Mouse (Mus musculus): ENCODE data around the gene Med20. TPM values are rescaled to one million over a fixed set of nuclear protein-coding genes. Genes with fewer than 3 reads are reported as not detected.

The Med20 gene
- polyA plus RNA-seq, 1 experiment from 2014 or later = 41.2 TPM

- ATAC-seq (ENCODE audit: low FRiP score) (peak; percentile 69), DNase-seq (ENCODE audit: low spot score, missing footprints) (peak; percentile 97)
- no peaks in the 10 kb centered on the region for H3K27me3 ChIP-seq (ENCODE audit: control insufficient read depth, insufficient read depth, low read length)
- no peaks in the 10 kb centered on the region for H3K9me3 ChIP-seq (ENCODE audit: control insufficient read depth, low read length)
- peak overlapping the region; percentile 88 for H3K9ac ChIP-seq (ENCODE audit: low read length)
- peak overlapping the region; percentile 94 for H3K27ac ChIP-seq (ENCODE audit: low read depth, low read length)
- H3K4me1 ChIP-seq (ENCODE audit: control insufficient read depth, insufficient read depth, low read length) = peaks cover 27% of the 10 kb centered on the region
- peak overlapping the region; percentile 72 for H3K4me3 ChIP-seq (ENCODE audit: low read depth, low read length)
- WGBS = under 1% methylated on average over 56 of the region's 61 CpGs
- peak overlapping the region; percentile 90 for H3K4me2 ChIP-seq
- no peaks in the 10 kb centered on the region for H3K36me3 ChIP-seq (ENCODE audit: control insufficient read depth, insufficient read depth, low read length)
These were observed 18.6 kb downstream of the Med20 start for GRCm38 (mm10) chr17:47629717-47630677.

GRCm38 (mm10) chr17:47630678-47631065, 19.3 kb downstream of the Med20 start, which contains the start of gene Usp49:
Gene Usp49, plus strand, starts transcription at chr17:47630690.
- Histone ChIP-seq H3K4me3 (ENCODE audit: low read depth, low read length) (peak within 1 kb of the TSS; percentile 72), H3K9ac (ENCODE audit: low read length) (peak within 1 kb of the TSS; percentile 88), H3K4me2 (peak within 1 kb of the TSS; percentile 90), H3K27me3 (ENCODE audit: control insufficient read depth, insufficient read depth, low read length) (no peaks in the 10 kb centered on the region), H3K27ac (ENCODE audit: low read depth, low read length) (peak within 1 kb of the TSS; percentile 94), H3K9me3 (ENCODE audit: control insufficient read depth, low read length) (no peaks in the 10 kb centered on the region), H3K4me1 (ENCODE audit: control insufficient read depth, insufficient read depth, low read length) (peaks cover 27% of the 10 kb centered on the region), H3K36me3 (ENCODE audit: control insufficient read depth, insufficient read depth, low read length) (peaks cover under 1% of the 10 kb centered on the region; the same call in 1 of the 2 replicates)
- 1% methylated on average over 3 of the region's 3 CpGs for WGBS
- DNase-seq (ENCODE audit: low spot score, missing footprints) = no peak
- no peak for ATAC-seq (ENCODE audit: low FRiP score)

GRCm38 (mm10) chr17:47632181-47632840, 20.9 kb downstream of the Med20 start:
- Histone ChIP-seq H3K4me1 (ENCODE audit: control insufficient read depth, insufficient read depth, low read length) (peaks cover 27% of the 10 kb centered on the region), H3K9ac (ENCODE audit: low read length) (no peak overlapping the region), H3K4me3 (ENCODE audit: low read depth, low read length) (no peak overlapping the region), H3K4me2 (no peak overlapping the region; the same call in 1 of the 2 replicates), H3K27ac (ENCODE audit: low read depth, low read length) (no peak overlapping the region), H3K9me3 (ENCODE audit: control insufficient read depth, low read length) (no peaks in the 10 kb centered on the region), H3K36me3 (ENCODE audit: control insufficient read depth, insufficient read depth, low read length) (peaks cover 2% of the 10 kb centered on the region; the same call in 1 of the 2 replicates), H3K27me3 (ENCODE audit: control insufficient read depth, insufficient read depth, low read length) (no peaks in the 10 kb centered on the region)
- no peak for ATAC-seq (ENCODE audit: low FRiP score)
- WGBS = 77% methylated on average over 4 of the region's 4 CpGs
- no peak for DNase-seq (ENCODE audit: low spot score, missing footprints)

- H3K4me3 ChIP-seq (ENCODE audit: low read depth, low read length) = no peak overlapping the region
- no peak overlapping the region for H3K4me2 ChIP-seq
- WGBS = 84% methylated on average over 7 of the region's 7 CpGs
- no peak overlapping the region for H3K27ac ChIP-seq (ENCODE audit: low read depth, low read length)
- H3K36me3 ChIP-seq (ENCODE audit: control insufficient read depth, insufficient read depth, low read length) = peaks cover 2% of the 10 kb centered on the region; the same call in 1 of the 2 replicates
- no peak for ATAC-seq (ENCODE audit: low FRiP score)
- H3K9me3 ChIP-seq (ENCODE audit: control insufficient read depth, low read length) = no peaks in the 10 kb centered on the region
- no peak overlapping the region for H3K9ac ChIP-seq (ENCODE audit: low read length)
- peaks cover 27% of the 10 kb centered on the region for H3K4me1 ChIP-seq (ENCODE audit: control insufficient read depth, insufficient read depth, low read length)
- DNase-seq (ENCODE audit: low spot score, missing footprints) = no peak
- H3K27me3 ChIP-seq (ENCODE audit: control insufficient read depth, insufficient read depth, low read length) = no peaks in the 10 kb centered on the region
These were observed 22.8 kb downstream of the Med20 start for GRCm38 (mm10) chr17:47633999-47634770.

GRCm38 (mm10) chr17:47642992-47643391, 31.6 kb downstream of the Med20 start:
- H3K9me3 ChIP-seq (ENCODE audit: control insufficient read depth, low read length) = no peaks in the 10 kb centered on the region
- no peak overlapping the region for H3K9ac ChIP-seq (ENCODE audit: low read length)
- no peak overlapping the region for H3K27ac ChIP-seq (ENCODE audit: low read depth, low read length)
- H3K4me3 ChIP-seq (ENCODE audit: low read depth, low read length) = no peak overlapping the region
- no peak for DNase-seq (ENCODE audit: low spot score, missing footprints)
- H3K4me2 ChIP-seq = no peak overlapping the region
- H3K36me3 ChIP-seq (ENCODE audit: control insufficient read depth, insufficient read depth, low read length) = no peaks in the 10 kb centered on the region
- no peaks in the 10 kb centered on the region for H3K27me3 ChIP-seq (ENCODE audit: control insufficient read depth, insufficient read depth, low read length)
- H3K4me1 ChIP-seq (ENCODE audit: control insufficient read depth, insufficient read depth, low read length) = peaks cover 6% of the 10 kb centered on the region; the same call in 1 of the 2 replicates
- WGBS = 82% methylated on average over 2 of the region's 2 CpGs
- ATAC-seq (ENCODE audit: low FRiP score) = no peak

GRCm38 (mm10) chr17:47646683-47647082, 35.3 kb downstream of the Med20 start:
- no peaks in the 10 kb centered on the region for H3K36me3 ChIP-seq (ENCODE audit: control insufficient read depth, insufficient read depth, low read length)
- no peak overlapping the region for H3K9ac ChIP-seq (ENCODE audit: low read length)
- ATAC-seq (ENCODE audit: low FRiP score) = no peak
- H3K4me1 ChIP-seq (ENCODE audit: control insufficient read depth, insufficient read depth, low read length) = peaks cover 6% of the 10 kb centered on the region
- H3K4me3 ChIP-seq (ENCODE audit: low read depth, low read length) = no peak overlapping the region
- no peaks in the 10 kb centered on the region for H3K9me3 ChIP-seq (ENCODE audit: control insufficient read depth, low read length)
- H3K27ac ChIP-seq (ENCODE audit: low read depth, low read length) = no peak overlapping the region
- no peak overlapping the region for H3K4me2 ChIP-seq
- WGBS = 63% methylated on average over 1 of the region's 1 CpGs
- DNase-seq (ENCODE audit: low spot score, missing footprints) = peak; percentile 94
- no peaks in the 10 kb centered on the region for H3K27me3 ChIP-seq (ENCODE audit: control insufficient read depth, insufficient read depth, low read length)

GRCm38 (mm10) chr17:47648966-47649365, 37.6 kb downstream of the Med20 start:
- peak overlapping the region; percentile 7; the same call in 1 of the 2 replicates for H3K4me2 ChIP-seq
- 43% methylated on average over 4 of the region's 4 CpGs for WGBS
- ATAC-seq (ENCODE audit: low FRiP score) = 0 out of 2 replicates have a peak, but pooled peaks have one; percentile 33
- peaks cover 10% of the 10 kb centered on the region for H3K4me1 ChIP-seq (ENCODE audit: control insufficient read depth, insufficient read depth, low read length)
- no peak for DNase-seq (ENCODE audit: low spot score, missing footprints)
- no peak overlapping the region for H3K4me3 ChIP-seq (ENCODE audit: low read depth, low read length)
- H3K27ac ChIP-seq (ENCODE audit: low read depth, low read length) = peak overlapping the region; percentile 61
- H3K36me3 ChIP-seq (ENCODE audit: control insufficient read depth, insufficient read depth, low read length) = no peaks in the 10 kb centered on the region
- peak overlapping the region; percentile 12; the same call in 1 of the 2 replicates for H3K9ac ChIP-seq (ENCODE audit: low read length)
- H3K9me3 ChIP-seq (ENCODE audit: control insufficient read depth, low read length) = no peaks in the 10 kb centered on the region
- no peaks in the 10 kb centered on the region for H3K27me3 ChIP-seq (ENCODE audit: control insufficient read depth, insufficient read depth, low read length)

- Histone ChIP-seq H3K4me1 (ENCODE audit: control insufficient read depth, insufficient read depth, low read length) (peaks cover 10% of the 10 kb centered on the region), H3K9ac (ENCODE audit: low read length) (no peak overlapping the region), H3K36me3 (ENCODE audit: control insufficient read depth, insufficient read depth, low read length) (no peaks in the 10 kb centered on the region), H3K4me3 (ENCODE audit: low read depth, low read length) (no peak overlapping the region), H3K27ac (ENCODE audit: low read depth, low read length) (peak overlapping the region; percentile 48; the same call in 1 of the 2 replicates), H3K4me2 (no peak overlapping the region), H3K27me3 (ENCODE audit: control insufficient read depth, insufficient read depth, low read length) (no peaks in the 10 kb centered on the region), H3K9me3 (ENCODE audit: control insufficient read depth, low read length) (no peaks in the 10 kb centered on the region)
- DNase-seq (ENCODE audit: low spot score, missing footprints) (no peak), ATAC-seq (ENCODE audit: low FRiP score) (no peak)
- WGBS = 72% methylated on average over 2 of the region's 2 CpGs
These were observed 40.6 kb downstream of the Med20 start for GRCm38 (mm10) chr17:47651953-47652352.
